Mouse (Mus musculus): ENCODE results near the gene Rptor. TPM values are rescaled to one million over a fixed set of nuclear protein-coding genes. Genes with fewer than 3 reads are reported as not detected.

The Rptor gene
- total RNA-seq, 2 experiments from 2014 or later, result 57.5 to 62.0 TPM

DNA sequence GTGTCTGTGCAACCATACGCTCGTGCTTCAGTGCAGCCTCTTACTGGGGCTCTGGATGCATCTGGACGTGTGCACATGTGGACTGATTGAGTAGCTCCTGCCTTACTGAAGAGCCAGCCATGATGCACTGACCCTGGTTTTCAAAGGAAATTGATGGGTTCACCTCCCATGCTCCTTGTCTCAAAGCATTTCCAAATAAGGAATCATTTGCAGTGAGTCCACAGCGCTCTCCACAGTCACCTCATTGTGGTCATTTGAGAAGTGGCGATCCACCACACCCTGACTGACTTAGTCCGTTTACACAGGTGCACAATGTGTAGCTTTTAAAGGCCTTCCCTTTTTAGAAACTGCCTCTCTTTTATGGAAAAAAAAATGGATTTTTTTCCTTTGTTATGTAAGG, 190.7 kb downstream of the Rptor start:
- intact Hi-C loops (cut with DNase I), result loop anchor here (5.0 kb wide), 1 partner anchor 246 kb away; the partner anchor contains the start of gene Nptx1
- no peak for DNase-seq (ENCODE audit: low spot score in 2 of 2)

DNA sequence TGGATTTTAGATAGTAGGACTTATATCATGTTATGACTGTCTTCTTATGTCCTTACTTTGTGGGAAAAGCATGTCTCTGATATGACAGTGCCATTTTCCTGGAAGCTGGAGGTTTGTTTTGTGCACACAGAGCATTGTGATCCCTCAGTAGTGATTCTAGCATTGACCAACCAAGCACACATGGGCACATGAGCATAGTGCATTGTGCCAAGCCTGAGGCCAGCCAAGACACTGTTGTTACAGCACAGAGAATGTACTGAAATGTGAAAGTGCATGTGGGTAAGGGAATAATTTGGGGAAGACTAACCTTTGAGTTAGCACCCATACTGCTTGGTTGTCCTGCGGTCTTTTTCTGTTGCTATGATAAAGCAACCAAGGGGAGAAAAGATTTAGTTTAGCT, 191.3 kb downstream of the Rptor start:
- intact Hi-C loops (cut with DNase I), result loop anchor here (2.0 to 5.0 kb wide), 2 partner anchors 67 to 247 kb away; partner anchors contain the start of gene Nptx1
- no peak for DNase-seq (ENCODE audit: low spot score in 2 of 2)

DNA sequence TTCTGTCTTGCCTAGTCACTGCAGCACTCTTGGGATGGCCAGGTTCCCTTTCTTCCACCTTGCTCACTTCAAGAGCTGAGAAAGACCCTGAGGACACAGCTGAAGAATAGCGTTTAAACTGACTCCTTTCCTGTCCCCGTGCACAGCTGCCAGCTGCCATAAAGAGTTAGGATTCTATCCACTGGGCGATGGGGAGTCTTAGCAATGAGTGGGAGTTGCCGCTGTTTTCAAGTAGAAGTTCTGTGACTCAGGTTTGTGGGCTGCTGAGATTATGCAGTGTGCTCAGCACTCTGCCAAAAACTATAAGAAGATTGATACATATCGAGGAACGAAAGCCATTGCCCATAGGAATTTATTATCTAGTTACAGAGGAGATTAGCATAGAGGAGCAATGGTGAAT, 192.0 kb downstream of the Rptor start:
- peak; percentile 65 to 91 for DNase-seq (ENCODE audit: low spot score in 2 of 2)

DNA sequence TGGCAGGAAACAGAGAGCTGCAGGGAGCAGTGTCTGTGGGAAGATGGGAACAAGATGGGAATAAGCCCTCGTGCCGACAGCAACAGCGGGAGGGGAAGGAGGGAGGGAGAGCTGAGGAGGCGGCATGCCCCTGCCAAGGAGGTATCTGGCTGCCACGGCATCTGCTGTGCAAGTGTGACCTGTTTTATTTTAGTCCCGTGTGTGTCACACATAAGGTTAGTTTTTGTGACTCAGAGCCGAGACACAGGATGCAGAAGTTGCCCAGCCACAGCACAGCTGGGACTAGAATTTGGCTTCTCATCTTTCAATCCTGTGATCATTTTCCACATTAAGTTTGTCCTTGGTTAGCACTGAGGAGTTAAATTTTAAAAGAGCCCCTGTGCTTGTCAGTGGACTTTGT, 193.7 kb downstream of the Rptor start:
- peak; percentile 67 to 92 for DNase-seq (ENCODE audit: low spot score in 2 of 2)
- intact Hi-C loops (cut with DNase I), result loop anchor here (2.0 to 5.0 kb wide), 2 partner anchors 110 to 279 kb away; no protein-coding TSS in a partner anchor

More for the DNA sequence above, 192.0 kb downstream of the Rptor start:
- intact Hi-C loops (cut with DNase I), result loop anchor here (2.0 to 5.0 kb wide), 3 partner anchors 66 to 277 kb away; partner anchors contain the start of gene Nptx1

DNA sequence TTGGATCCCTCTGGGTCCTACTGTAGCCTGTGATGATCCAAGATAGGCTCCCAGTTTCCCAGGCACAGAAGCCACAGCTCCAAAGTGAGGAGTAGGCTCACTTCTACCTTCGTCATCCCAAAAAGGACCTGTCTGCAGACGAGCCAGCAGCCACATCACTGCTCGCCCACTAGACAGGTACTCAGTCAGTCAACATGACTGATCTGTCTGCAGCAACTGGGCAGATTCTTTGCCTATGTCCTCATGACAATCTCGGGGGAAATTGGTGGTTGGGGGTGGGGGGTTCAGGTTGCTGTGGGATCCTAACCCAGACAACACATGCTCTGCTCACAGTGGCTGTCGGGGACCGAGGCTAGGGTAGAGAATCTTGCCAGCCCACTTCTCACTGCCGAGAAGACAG, 194.1 kb downstream of the Rptor start:
- intact Hi-C loops (cut with DNase I), result loop anchor here (2.0 to 5.0 kb wide), 2 partner anchors 110 to 280 kb away; no protein-coding TSS in a partner anchor
- no peak for DNase-seq (ENCODE audit: low spot score in 2 of 2)

DNA sequence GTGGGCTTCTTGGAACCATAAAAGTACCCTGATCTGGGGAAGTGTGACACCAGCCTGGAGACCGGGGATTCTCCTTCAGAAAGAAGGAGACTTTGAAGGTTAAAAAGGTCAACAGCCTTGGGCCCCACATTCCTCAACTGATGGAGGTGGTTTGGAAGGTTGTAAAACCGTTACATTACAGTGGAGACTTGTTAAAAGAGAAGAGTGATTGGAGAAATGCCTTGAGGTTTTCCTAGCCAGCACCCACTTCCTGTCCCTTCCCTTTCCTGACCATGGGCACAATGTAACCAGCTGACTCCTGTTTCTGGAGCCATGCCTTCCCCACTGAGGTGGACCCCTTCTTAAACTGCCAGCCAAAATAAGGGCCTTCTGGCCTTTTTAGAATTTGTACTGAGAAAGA, 196.8 kb downstream of the Rptor start:
- no peak for DNase-seq (ENCODE audit: low spot score in 2 of 2)
- intact Hi-C loops (cut with DNase I), result loop anchor here (5.0 kb wide), 1 partner anchor 282 kb away; no protein-coding TSS in a partner anchor

DNA sequence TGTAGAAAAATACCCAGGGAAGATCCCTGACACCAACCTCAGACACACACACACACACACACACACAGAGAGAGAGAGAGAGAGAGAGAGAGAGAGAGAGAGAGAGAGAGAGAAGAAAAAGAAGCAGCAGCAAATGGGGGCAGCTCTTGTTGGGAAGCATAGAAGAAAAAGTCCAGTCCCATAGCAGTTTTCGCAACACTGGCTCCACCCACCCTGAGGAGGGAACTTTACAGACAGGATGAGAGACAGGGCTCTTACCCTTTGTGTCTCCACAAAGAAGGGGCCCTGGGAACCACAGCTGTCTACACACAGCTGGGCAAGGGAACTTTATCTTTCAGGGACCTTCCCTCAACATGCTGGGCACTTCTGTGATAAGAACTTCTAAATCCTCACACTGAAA, 199.2 kb downstream of the Rptor start:
- no peak for DNase-seq (ENCODE audit: low spot score in 2 of 2)
- intact Hi-C loops (cut with DNase I), result no loop called here

DNA sequence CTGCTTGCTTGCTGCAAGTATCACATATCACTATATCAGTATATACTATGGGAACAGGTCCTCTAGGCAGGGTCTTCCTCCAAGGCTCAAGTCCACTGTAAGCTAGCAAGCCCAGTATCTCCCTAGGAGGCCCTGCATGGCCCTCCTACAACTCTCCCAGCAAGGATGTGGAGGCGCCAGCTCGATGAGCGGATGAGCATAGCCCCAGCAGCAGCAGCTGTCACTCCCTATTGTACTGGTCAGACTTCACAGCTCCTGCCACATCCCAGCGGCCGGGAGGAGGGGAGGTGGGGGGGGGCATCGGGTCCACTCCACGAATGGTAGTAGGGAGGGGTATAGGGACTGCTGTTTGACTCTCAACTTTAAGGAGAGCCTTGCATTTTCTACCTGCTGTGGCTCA, 200.2 kb downstream of the Rptor start:
- DNase-seq (ENCODE audit: low spot score in 2 of 2), result no peak
- intact Hi-C loops (cut with DNase I), result no loop called here

DNA sequence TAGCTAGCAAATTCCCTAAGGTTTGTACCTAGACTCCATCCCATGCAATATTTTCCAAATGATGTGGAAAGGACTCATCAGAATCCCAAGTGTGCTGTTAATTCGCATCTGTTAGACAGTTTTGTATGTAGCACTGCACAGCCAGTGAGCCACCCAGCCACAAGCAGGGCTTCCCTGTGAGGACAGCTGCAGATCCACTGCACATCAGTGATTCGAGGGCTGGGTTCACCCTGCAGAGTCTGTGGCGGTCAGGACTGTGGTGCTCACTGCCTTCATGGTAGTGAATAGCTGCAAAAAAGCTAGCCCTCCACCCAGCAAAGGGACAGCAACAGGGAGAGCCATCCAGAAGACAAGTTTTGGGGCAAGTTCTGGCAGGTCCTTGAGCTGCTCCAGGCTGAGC, 201.7 kb downstream of the Rptor start:
- DNase-seq (ENCODE audit: low spot score in 2 of 2), result no peak
- intact Hi-C loops (cut with DNase I), result no loop called here

DNA sequence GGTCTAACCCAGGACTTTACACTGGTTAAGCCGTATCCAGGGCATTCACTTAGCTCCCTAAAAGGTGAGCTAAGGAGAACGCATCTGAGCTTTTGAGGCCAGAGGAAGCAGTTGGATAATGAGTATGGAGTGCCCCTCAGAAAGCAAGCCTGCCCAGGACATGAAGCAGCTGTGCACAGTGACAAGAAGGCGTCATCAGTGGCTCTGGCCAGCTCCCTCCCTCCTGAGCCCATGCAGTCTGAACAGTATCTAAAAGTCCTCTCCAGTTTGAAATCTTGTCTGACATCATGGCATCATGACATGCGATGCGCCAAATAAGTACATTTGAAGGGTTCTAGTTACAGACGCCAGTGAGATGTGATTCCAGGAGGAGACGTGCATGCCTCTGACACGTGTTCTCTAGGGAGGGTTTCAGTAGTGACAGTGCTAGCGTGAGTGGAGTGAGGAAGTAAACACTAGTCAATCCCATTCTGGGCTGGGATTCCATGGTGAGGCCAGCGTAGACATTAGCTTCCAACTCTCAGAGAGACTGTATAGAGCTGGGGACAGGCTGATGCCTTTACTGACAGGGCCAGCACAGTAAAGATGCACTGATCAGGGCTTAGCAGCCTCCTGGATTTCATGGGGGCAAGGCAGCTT, 202.5 kb downstream of the Rptor start:
- DNase-seq (ENCODE audit: low spot score in 2 of 2), result no peak
- intact Hi-C loops (cut with DNase I), result no loop called here

DNA sequence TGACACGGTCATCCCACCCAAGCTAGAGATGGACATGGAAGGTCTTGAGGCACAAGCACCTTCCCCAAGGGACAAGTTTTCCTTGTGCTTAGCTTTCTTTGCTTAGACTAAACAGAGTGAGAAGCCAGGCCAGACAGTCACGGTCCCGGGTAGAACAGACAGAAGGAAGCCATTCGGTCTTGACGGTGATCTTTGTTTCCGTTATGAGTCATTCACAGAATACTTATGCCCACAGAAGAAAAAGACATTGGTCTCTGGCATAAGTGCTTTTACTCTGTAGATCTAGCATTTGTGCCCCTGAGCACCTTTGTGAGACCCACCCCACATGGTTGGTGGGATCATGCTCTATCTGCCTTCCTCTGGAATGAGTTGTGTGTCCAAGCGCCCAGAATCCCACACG, 203.8 kb downstream of the Rptor start:
- intact Hi-C loops (cut with DNase I), result no loop called here
- DNase-seq (ENCODE audit: low spot score in 2 of 2), result no peak

DNA sequence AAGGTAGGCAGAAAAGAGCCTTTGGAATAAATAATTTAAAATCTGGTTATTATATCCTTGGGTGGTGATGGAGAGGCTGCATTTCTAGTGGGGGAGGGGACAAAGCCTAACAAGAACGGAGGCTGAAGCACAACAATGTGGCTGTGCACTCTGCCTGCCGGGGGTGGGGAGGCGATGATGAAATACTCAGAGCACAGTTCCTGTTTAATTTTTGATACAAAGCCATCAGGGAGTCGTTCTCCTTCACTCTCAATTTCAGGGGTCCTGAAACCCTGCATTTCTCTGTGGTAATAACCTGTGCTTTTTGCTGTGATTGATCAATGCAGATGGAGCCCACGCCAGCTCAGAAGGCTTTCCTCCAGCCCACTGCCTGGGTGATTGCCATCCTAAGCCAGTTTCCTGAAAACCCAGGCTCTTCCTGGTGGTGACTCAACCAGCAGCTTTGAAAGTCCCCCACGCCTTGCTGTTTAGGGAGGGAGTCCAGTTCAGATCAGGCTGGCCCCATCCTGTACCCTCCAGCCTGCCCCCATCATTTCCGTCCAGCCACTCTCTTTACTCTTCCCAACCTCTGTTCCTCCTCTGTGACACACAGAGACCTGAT, 204.8 kb downstream of the Rptor start:
- intact Hi-C loops (cut with DNase I), result loop anchor here (1.0 kb wide), 1 partner anchor 260 kb away; the partner anchor contains the start of gene Nptx1
- DNase-seq (ENCODE audit: low spot score in 2 of 2), result peak in 1 of 2 experiments; percentile 71

DNA sequence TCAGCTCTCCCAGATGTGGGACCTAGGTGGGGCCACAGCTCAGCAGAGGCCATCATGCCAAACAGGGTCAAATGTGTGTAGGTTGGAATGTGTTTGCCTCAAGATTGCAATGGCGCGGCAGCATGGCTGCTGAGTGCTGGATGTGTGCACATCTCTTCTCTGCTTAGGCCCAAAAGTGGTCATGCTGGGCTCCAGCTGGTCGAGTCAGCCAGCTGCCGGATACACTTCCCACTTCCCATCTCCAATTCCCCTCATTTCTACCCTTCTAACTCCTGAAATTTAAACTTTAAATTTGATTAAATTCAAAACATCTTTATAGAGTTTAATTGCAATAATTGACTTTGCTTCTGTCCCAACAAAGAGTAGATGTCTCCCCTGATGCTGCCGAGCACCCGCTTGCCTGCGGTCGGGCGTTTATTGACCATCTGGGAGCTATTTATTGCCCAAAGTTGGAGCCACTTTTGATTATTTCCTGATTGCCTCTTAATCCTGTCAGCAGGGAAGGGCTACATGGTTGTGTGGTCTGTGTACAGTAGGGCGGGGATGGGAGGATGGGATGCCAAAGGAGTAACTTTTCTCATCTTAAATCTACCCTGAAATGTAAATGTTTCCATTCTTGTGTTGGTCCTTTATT, 206.1 kb downstream of the Rptor start:
- intact Hi-C loops (cut with DNase I), result no loop called here

DNA sequence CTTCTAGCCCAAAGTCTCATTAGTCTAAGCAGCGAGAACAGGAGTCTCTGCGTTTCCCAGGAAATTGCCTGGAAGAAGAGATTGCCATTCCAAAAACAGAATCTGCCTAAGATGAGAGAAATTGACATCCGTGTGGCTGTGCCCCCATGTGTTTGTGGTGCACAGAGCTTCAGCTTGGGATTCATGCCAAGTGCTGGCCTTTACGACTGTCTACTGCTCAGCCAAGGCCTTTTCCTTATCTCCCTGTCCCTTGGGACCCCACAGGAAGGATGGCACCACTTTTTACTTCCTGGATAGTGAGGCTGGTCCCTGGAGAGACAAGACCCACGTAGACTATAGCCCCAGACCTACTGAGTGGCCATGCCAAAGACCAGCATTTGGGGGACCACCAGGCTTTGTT, 206.6 kb downstream of the Rptor start:
- DNase-seq (ENCODE audit: low spot score in 2 of 2), result no peak
- intact Hi-C loops (cut with DNase I), result no loop called here

More for the DNA sequence above, 206.1 kb downstream of the Rptor start:
- no peak for DNase-seq (ENCODE audit: low spot score in 2 of 2)

DNA sequence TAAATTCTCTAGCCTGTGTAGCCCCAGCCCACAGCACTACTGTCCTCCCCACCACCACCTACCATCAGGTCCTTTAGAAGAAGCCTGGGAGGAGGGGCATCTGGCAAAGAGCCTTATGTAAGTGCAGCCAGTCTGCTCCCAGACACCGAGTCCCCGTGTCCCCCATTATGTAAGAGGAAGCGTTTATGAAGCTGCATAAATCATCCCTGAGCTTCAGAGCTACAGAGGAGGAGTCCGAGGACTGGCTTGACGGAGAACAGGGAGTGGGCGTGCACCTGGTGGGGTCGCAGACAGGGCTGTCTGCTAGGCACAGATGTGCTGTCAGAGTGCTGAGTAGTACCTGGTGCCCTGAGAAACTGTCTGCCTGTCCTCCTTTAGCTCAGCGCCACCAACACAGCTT, 208.3 kb downstream of the Rptor start:
- DNase-seq (ENCODE audit: low spot score in 2 of 2), result peak; percentile 66 to 92
- intact Hi-C loops (cut with DNase I), result loop anchor here (5.0 kb wide), 1 partner anchor 46 kb away; no protein-coding TSS in a partner anchor

DNA sequence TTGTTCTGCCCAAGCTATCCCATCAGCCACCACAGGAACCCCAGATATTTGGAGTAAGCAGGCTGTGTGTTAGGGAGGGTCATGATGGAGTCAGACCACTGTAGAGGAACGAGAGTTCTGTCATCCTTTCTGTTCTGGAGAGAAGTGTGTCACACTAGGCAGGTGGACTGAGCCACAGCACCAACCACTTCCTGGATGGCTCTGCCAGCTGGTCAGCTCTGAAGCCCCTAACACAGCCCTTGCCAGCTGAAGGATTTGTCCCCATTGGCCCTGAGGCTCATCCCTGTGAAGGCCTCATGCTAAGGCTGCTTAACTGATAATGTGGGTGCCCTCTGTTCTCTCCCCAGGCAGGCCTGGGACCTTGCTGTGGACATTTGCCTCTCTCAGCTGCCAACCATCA, 208.9 kb downstream of the Rptor start:
- intact Hi-C loops (cut with DNase I), result loop anchor here (5.0 kb wide), 1 partner anchor 46 kb away; no protein-coding TSS in a partner anchor

DNA sequence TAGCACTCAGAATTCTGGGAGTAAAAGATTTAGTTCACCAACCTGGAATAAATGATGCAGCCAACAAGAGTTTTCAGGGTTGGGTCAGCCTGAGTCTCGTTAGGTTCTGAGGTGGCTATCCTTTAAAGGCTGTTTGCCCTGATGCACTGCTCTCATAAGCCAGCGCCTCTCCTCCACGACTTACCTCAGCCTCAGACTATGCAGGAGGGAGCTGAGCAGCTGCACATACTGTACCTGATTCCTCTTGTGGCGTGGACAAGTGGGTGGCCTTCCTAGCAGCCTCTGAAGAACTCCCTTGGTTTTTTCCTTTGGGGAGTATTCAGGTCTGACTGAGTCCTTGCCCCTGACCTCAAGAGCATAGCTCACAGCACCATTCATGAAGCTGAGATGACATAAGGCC, 209.4 kb downstream of the Rptor start:
- DNase-seq (ENCODE audit: low spot score in 2 of 2), result no peak
- intact Hi-C loops (cut with DNase I), result loop anchor here (5.0 kb wide), 1 partner anchor 45 kb away; no protein-coding TSS in a partner anchor

More for the DNA sequence above, 208.9 kb downstream of the Rptor start:
- no peak for DNase-seq (ENCODE audit: low spot score in 2 of 2)

DNA sequence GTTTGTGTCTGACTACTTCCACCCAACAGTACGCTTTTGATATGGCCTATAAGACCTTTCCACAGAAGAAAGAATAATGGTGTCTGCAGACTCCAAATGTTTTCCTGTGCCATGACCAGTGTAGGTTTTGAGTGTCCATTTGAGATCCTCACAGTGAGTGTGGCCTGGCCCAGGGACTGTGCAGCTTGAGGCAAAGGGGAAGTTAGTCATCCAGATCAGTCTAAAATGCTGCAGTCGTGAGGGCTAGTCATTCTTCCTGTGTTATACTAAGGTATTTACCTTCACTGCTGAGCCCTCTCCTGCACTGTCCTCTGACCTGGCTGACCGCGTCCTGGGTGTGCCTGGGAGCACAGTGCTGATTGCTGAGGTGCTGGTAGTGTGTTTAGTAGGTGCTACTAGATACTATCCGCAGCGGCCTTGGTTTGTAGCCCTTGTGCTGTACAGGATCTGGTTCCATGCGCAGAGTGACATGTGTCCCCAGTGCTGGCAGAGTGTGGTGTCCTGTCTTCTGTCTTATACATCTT, 211.4 kb downstream of the Rptor start:
- intact Hi-C loops (cut with DNase I), result loop anchor here (5.0 kb wide), 1 partner anchor 43 kb away; no protein-coding TSS in a partner anchor
- no peak for DNase-seq (ENCODE audit: low spot score in 2 of 2)

DNA sequence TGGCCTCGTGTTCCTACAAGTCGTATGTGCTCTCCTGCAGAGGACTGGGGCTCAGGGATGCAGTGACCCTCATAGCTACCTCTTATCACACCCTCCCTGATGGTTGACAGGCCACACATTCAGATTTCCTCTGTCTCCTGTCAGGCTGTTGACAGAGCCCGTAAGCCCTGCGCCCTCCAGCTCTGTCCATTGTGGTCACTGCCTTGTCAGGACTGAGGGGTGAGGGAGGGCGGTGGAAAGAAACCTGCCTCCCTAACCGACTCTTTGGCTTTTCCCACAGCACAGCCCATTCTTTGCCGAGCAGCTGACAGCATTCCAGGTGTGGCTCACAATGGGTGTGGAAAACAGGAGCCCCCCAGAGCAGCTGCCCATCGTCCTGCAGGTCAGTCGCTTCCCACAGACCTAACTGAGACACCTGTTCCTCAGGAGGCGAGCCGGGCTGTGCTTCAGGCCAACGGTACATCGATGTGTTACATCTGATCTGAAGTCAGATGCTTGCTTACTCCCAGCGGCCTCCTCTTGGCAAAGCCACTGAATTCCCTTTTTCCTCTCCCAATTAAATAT, 214.2 kb downstream of the Rptor start:
- intact Hi-C loops (cut with DNase I), result no loop called here
- no peak for DNase-seq (ENCODE audit: low spot score in 2 of 2)

DNA sequence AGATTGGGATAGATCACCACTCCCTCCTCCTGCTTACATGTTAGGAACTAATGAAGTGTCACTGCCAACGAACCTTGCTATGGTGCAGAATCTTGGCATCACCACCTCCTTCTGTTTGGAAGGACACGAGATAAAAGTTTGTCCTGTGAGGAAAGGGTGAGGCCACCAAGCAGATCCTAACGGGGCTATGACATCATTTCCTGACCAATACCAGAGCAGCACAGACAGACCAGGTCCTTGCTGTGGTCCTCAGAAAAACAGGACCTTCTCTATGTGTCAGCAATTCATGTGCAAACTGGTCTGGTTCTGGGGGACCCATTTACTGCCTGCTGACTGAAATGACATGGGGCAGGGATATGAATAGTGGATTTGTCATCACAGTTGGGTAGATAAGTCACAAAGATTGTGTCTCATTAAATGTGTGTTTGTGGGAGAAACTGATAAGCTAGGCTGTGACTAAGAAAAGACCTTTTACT, 214.7 kb downstream of the Rptor start:
- intact Hi-C loops (cut with DNase I), result no loop called here
- DNase-seq (ENCODE audit: low spot score in 2 of 2), result no peak

Data from left cerebral cortex, postnatal 25 days (tissue).